Mouse (Mus musculus): ENCODE data around the gene Pcbp3. TPM values are rescaled to one million over a fixed set of nuclear protein-coding genes. Genes with fewer than 3 reads are reported as not detected.

Pcbp3 gene
- polyA plus RNA-seq, 1 experiment = 4.5 TPM

GRCm38 (mm10) chr10:76801841-76802499 is 159.7 kb downstream of the Pcbp3 start:
- TF ChIP-seq POLR2A (IDR thresholded peaks at IDR 0.05; ENCODE audit: low read depth, low read length) (no peak), CTCF (IDR thresholded peaks at IDR 0.05; ENCODE audit: extremely low read depth, insufficient read length, insufficient replicate concordance, low read depth, low read length) (no peak)
- no peaks in the 10 kb centered on the region for H3K27me3 ChIP-seq (ENCODE audit: control insufficient read depth, insufficient read depth, low read length)
- WGBS = 73% methylated on average over 6 of the region's 6 CpGs
- no peak overlapping the region for H3K27ac ChIP-seq (ENCODE audit: insufficient read depth, low read depth, low read length)
- no peaks in the 10 kb centered on the region; the same call in 1 of the 2 replicates for H3K4me1 ChIP-seq (ENCODE audit: control insufficient read depth, insufficient read depth, insufficient read length, low read length)
- no peak overlapping the region for H3K4me3 ChIP-seq (ENCODE audit: low read depth, low read length)
- H3K36me3 ChIP-seq (ENCODE audit: control insufficient read depth, insufficient read depth, low read length) = no peaks in the 10 kb centered on the region

- no peaks in the 10 kb centered on the region for H3K36me3 ChIP-seq (ENCODE audit: control insufficient read depth, insufficient read depth, low read length)
- no peak overlapping the region for H3K27ac ChIP-seq (ENCODE audit: insufficient read depth, low read depth, low read length)
- WGBS = 61% methylated on average over 5 of the region's 5 CpGs
- H3K4me3 ChIP-seq (ENCODE audit: low read depth, low read length) = no peak overlapping the region
- no peaks in the 10 kb centered on the region; the same call in 1 of the 2 replicates for H3K4me1 ChIP-seq (ENCODE audit: control insufficient read depth, insufficient read depth, insufficient read length, low read length)
- no peak for TF ChIP-seq CTCF (IDR thresholded peaks at IDR 0.05; ENCODE audit: extremely low read depth, insufficient read length, insufficient replicate concordance, low read depth, low read length)
- no peak for TF ChIP-seq POLR2A (IDR thresholded peaks at IDR 0.05; ENCODE audit: low read depth, low read length)
- no peaks in the 10 kb centered on the region for H3K27me3 ChIP-seq (ENCODE audit: control insufficient read depth, insufficient read depth, low read length)
Observed at GRCm38 (mm10) chr10:76801237-76801641, 160.4 kb downstream of the Pcbp3 start.

- WGBS = 40% methylated on average over 17 of the region's 17 CpGs
Observed at GRCm38 (mm10) chr10:76798751-76799585, 162.7 kb downstream of the Pcbp3 start.

GRCm38 (mm10) chr10:76794102-76794501 is 167.6 kb downstream of the Pcbp3 start:
- H3K27me3 ChIP-seq (ENCODE audit: control insufficient read depth, insufficient read depth, low read length) = no peaks in the 10 kb centered on the region
- H3K36me3 ChIP-seq (ENCODE audit: control insufficient read depth, insufficient read depth, low read length) = no peaks in the 10 kb centered on the region
- H3K4me3 ChIP-seq (ENCODE audit: low read depth, low read length) = no peak overlapping the region
- 85% methylated on average over 3 of the region's 3 CpGs for WGBS
- H3K4me1 ChIP-seq (ENCODE audit: control insufficient read depth, insufficient read depth, insufficient read length, low read length) = no peaks in the 10 kb centered on the region; the same call in 1 of the 2 replicates
- no peak overlapping the region for H3K27ac ChIP-seq (ENCODE audit: insufficient read depth, low read depth, low read length)
- TF ChIP-seq CTCF (IDR thresholded peaks at IDR 0.05; ENCODE audit: extremely low read depth, insufficient read length, insufficient replicate concordance, low read depth, low read length) (no peak), POLR2A (IDR thresholded peaks at IDR 0.05; ENCODE audit: low read depth, low read length) (no peak)

More at GRCm38 (mm10) chr10:76798751-76799585, 162.7 kb downstream of the Pcbp3 start:
- no peaks in the 10 kb centered on the region for H3K27me3 ChIP-seq (ENCODE audit: control insufficient read depth, insufficient read depth, low read length)
- H3K4me3 ChIP-seq (ENCODE audit: low read depth, low read length) = peak overlapping the region; percentile 38
- no peaks in the 10 kb centered on the region for H3K36me3 ChIP-seq (ENCODE audit: control insufficient read depth, insufficient read depth, low read length)
- no peaks in the 10 kb centered on the region; the same call in 1 of the 2 replicates for H3K4me1 ChIP-seq (ENCODE audit: control insufficient read depth, insufficient read depth, insufficient read length, low read length)
- TF ChIP-seq CTCF (IDR thresholded peaks at IDR 0.05; ENCODE audit: extremely low read depth, insufficient read length, insufficient replicate concordance, low read depth, low read length) = no peak
- TF ChIP-seq POLR2A (IDR thresholded peaks at IDR 0.05; ENCODE audit: low read depth, low read length) = no peak
- no peak overlapping the region for H3K27ac ChIP-seq (ENCODE audit: insufficient read depth, low read depth, low read length)

GRCm38 (mm10) chr10:76791475-76791874 is 170.2 kb downstream of the Pcbp3 start:
- H3K27me3 ChIP-seq (ENCODE audit: control insufficient read depth, insufficient read depth, low read length) = no peaks in the 10 kb centered on the region
- no peaks in the 10 kb centered on the region for H3K36me3 ChIP-seq (ENCODE audit: control insufficient read depth, insufficient read depth, low read length)
- TF ChIP-seq POLR2A (IDR thresholded peaks at IDR 0.05; ENCODE audit: low read depth, low read length) (no peak), CTCF (IDR thresholded peaks at IDR 0.05; ENCODE audit: extremely low read depth, insufficient read length, insufficient replicate concordance, low read depth, low read length) (peak; percentile 34; the same call in 1 of the 2 replicates)
- no peak overlapping the region for H3K4me3 ChIP-seq (ENCODE audit: low read depth, low read length)
- WGBS = 90% methylated on average over 1 of the region's 1 CpGs
- H3K4me1 ChIP-seq (ENCODE audit: control insufficient read depth, insufficient read depth, insufficient read length, low read length) = no peaks in the 10 kb centered on the region
- H3K27ac ChIP-seq (ENCODE audit: insufficient read depth, low read depth, low read length) = no peak overlapping the region

- H3K27me3 ChIP-seq (ENCODE audit: control insufficient read depth, insufficient read depth, low read length) = no peaks in the 10 kb centered on the region
- 76% methylated on average over 4 of the region's 4 CpGs for WGBS
- H3K4me3 ChIP-seq (ENCODE audit: low read depth, low read length) = no peak overlapping the region
- no peaks in the 10 kb centered on the region for H3K4me1 ChIP-seq (ENCODE audit: control insufficient read depth, insufficient read depth, insufficient read length, low read length)
- no peak overlapping the region for H3K27ac ChIP-seq (ENCODE audit: insufficient read depth, low read depth, low read length)
- no peak for TF ChIP-seq POLR2A (IDR thresholded peaks at IDR 0.05; ENCODE audit: low read depth, low read length)
- TF ChIP-seq CTCF (IDR thresholded peaks at IDR 0.05; ENCODE audit: extremely low read depth, insufficient read length, insufficient replicate concordance, low read depth, low read length) = no peak
- H3K36me3 ChIP-seq (ENCODE audit: control insufficient read depth, insufficient read depth, low read length) = no peaks in the 10 kb centered on the region
Observed at GRCm38 (mm10) chr10:76789885-76790284, 171.8 kb downstream of the Pcbp3 start.

- H3K36me3 ChIP-seq (ENCODE audit: control insufficient read depth, insufficient read depth, low read length) = no peaks in the 10 kb centered on the region
- 83% methylated on average over 6 of the region's 6 CpGs for WGBS
- H3K4me1 ChIP-seq (ENCODE audit: control insufficient read depth, insufficient read depth, insufficient read length, low read length) = no peaks in the 10 kb centered on the region
- TF ChIP-seq POLR2A (IDR thresholded peaks at IDR 0.05; ENCODE audit: low read depth, low read length) (no peak), CTCF (IDR thresholded peaks at IDR 0.05; ENCODE audit: extremely low read depth, insufficient read length, insufficient replicate concordance, low read depth, low read length) (no peak)
- no peak overlapping the region for H3K27ac ChIP-seq (ENCODE audit: insufficient read depth, low read depth, low read length)
- no peak overlapping the region for H3K4me3 ChIP-seq (ENCODE audit: low read depth, low read length)
- no peaks in the 10 kb centered on the region for H3K27me3 ChIP-seq (ENCODE audit: control insufficient read depth, insufficient read depth, low read length)
Observed at GRCm38 (mm10) chr10:76785312-76785711, 176.4 kb downstream of the Pcbp3 start.
